Mouse (Mus musculus) G1E (cell line): ENCODE results near the gene Fscn2.

Experiments used
- CTCF ChIP-seq: IDR thresholded peaks from 2 replicates; pipeline ENCODE4 v1.5.1; 2012; ENCODE audit warnings: low read depth, low read length, inconsistent platforms, mixed read lengths
- GATA1 ChIP-seq: IDR thresholded peaks from 2 replicates; pipeline ENCODE4 v1.6.1; 2012; ENCODE audit warnings: borderline replicate concordance, low read length, inconsistent platforms, mixed read lengths
- GATA2 ChIP-seq: IDR thresholded peaks from 2 replicates; pipeline ENCODE4 v1.6.1; 2012; ENCODE audit warnings: low read depth, low read length, inconsistent platforms, borderline replicate concordance
- POLR2AphosphoS5 ChIP-seq: IDR thresholded peaks from 2 replicates; pipeline ENCODE4 v1.6.1; 2012; ENCODE audit warnings: low read depth, low read length, inconsistent platforms; ENCODE audit not compliant: insufficient replicate concordance
- TAL1 ChIP-seq: conservative IDR thresholded peaks from 2 replicates; pipeline ENCODE4 v1.6.1; 2012; ENCODE audit warnings: low read depth, low read length, inconsistent platforms, mixed read lengths

DNA sequence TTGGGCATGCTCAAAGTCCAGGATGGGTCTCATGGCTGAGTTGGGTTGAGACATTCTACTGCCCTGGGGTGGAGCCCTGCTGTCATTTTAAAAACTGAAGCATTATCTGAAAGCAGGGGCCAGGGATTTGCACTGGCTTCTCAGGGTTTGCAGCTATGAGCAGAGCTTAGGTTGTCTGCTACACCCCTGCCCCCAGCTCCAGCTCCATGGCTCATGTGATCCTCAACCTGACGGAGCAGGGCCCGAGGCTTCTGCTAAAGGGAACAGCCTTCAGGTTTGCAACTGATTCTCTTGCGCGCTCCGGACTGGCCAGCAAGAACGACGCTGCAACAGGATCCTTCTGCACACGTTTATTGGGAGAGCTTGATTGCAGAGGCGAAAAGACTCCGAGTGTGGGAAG, 41.2 kb upstream of the Fscn2 start:
- TF ChIP-seq CTCF (no peak), GATA2 (no peak), GATA1 (no peak), POLR2AphosphoS5 (no peak), TAL1 (no peak)
